Mouse (Mus musculus) erythroblast, embryonic 14.5 days (primary cell): ENCODE results near the gene Gm20431.

Experiments
- GATA1 ChIP-seq: IDR thresholded peaks from 2 replicates; pipeline ENCODE4 v1.6.1; 2012; ENCODE audit warnings: low read length, inconsistent platforms, mixed read lengths
- TAL1 ChIP-seq: IDR thresholded peaks from 3 replicates; pipeline ENCODE4 v1.6.1; 2012; ENCODE audit warnings: low read length, inconsistent platforms, mixed read lengths

- TF ChIP-seq TAL1 (no peak), GATA1 (no peak)
These were observed 29.1 kb upstream of the Gm20431 start for GRCm38 (mm10) chr2:167690219-167690961.
